Mouse (Mus musculus) cerebellum, adult 11 months (tissue): ENCODE data around the gene Camsap2.

Experiments
- DNase-seq: peaks from one replicate; pipeline ENCODE4 v3.0.0; 2022

Gene Camsap2

GRCm38 (mm10) chr1:136343727-136344126 is 2.2 kb downstream of the Camsap2 start:
- DNase-seq, result no peak

DNA sequence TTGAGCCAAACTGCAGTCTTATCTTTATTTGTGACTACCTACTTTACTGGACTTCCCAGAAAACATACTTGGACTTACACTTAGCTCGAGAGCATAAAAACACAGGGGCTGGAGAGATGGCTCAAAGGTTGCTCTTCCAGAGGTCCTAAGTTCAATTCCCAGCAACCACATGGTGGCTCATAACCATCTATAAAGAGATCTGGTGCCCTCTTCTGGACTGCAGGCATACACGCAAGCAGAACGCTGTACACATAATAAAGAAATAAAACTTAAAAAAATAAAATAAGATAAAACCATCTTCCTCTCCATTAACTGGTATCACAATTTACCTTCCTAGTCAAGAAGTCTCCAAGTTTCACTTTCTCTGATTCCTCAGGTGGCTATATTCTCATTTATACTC is 5.4 kb downstream of the Camsap2 start:
- DNase-seq, result no peak

DNA sequence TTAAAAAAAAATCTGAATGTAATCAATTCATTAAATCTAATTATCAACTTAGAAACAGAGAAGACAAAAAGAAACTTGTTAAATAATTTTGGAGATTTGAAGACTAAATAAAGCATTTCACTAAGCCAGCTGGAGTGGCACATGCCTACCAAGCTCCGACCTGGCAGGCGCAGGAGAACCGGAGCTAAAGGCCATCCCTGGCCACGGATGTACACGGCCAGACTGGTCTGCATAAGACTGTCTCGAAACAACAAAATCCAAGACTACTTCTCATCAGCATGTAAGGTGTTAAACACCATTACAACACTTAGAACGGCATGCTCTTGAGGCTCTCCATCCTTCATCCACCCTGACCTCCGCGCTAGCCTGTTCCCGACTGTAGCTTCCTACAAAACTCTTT is 11.2 kb downstream of the Camsap2 start:
- no peak for DNase-seq

- DNase-seq, result no peak
These were observed 12.4 kb downstream of the Camsap2 start for GRCm38 (mm10) chr1:136333512-136333911.

DNA sequence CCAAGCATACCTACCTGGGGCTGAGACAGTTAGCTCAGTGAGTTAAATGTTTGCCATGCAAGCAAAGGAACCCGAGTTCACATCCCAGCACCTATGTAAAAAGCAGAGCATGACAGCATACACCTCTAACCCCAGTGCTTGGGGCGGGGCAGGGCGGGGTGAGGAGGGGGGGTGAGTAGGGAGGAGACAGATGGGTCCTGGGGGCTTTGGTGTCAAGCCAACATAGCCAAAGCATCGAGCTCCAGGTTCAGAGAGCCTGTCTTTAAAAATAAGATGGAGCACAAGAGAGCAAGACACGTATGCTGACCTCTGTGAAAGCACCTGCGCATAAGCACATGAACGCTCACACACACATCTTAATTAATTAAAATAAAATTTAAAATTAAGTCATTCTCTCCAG is 12.8 kb downstream of the Camsap2 start:
- DNase-seq, result no peak

GRCm38 (mm10) chr1:136331836-136332235 is 14.1 kb downstream of the Camsap2 start:
- DNase-seq, result peak; percentile 78

DNA sequence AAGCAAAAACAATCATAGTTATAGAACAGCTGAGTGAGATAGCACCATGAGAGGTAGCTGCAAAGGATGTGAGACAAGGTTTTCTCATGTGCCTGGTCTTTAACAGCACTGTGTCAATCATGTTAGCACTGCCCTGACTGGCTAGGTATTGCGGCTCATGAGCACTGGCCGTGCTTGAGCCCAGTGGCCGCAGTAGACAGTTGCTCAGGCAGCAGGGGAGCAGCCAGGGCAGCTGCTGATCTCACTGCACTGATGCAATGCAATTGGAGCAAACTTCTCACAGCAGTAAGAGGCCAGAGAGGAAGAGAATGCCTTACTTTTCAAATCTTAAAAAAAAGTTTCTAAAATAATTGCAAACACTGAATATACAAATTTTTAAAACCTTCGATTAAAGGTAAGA is 16.5 kb downstream of the Camsap2 start:
- no peak for DNase-seq

DNA sequence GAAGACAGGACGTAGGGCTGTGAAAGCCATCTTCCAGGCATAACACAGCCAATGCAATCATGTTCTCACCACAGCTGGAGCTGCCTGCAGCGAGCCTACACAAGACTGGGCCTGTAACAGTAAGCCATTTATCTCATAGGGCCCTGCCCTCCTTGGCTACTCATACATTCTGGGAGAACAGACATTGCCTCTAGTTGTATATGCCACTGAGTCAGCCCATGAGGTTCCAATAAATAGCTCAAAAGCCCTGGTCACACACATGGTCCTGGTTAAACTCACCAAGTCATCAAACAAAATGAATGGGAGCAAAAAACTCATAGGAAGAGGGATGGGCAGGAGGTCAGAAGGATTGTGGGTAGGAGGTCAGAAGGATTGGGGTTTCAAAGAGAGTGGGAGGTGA is 17.3 kb downstream of the Camsap2 start:
- DNase-seq, result no peak

DNA sequence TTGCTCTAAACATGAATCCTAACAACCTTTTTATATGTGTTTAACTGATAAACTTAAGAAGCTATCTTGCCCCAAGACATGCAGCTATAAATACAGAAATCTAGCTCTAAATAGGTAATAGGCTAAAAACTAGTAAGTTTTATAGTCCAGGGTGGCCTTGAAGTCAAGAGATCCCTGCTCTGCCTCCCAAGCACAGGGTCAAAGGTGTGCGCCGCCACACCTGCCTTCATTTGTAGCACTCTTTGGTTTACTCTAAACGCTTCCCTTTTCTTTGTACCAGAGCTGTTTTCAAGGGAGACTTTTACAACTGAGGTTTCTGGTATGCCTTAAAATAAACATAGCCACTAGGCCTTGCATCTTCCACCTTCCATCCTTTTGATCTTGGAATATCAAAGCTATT is 18.3 kb downstream of the Camsap2 start:
- no peak for DNase-seq

DNA sequence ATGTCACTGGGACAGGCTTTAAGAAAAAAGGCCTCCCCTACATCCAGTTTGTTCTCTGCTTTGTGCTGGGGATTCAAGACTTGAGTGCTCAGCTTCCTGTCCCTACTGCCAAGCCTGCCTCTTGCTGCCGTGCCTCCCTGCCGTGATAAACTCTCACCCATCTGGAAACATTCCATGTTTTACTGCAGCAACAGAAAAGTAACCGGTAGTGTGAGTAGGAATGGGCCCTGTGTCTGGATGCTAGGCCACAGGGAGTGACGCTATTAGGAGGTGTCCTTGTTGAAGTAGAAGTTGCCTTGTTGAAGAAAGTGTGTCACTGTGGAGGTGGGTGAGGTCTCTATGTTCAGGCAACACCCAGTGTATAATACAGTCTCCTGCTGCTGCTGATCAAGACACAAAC is 20.0 kb downstream of the Camsap2 start:
- peak; percentile 30 for DNase-seq

GRCm38 (mm10) chr1:136322331-136322730 is 23.6 kb downstream of the Camsap2 start:
- DNase-seq, result no peak

GRCm38 (mm10) chr1:136316317-136316716 is 29.6 kb downstream of the Camsap2 start:
- DNase-seq, result no peak

DNA sequence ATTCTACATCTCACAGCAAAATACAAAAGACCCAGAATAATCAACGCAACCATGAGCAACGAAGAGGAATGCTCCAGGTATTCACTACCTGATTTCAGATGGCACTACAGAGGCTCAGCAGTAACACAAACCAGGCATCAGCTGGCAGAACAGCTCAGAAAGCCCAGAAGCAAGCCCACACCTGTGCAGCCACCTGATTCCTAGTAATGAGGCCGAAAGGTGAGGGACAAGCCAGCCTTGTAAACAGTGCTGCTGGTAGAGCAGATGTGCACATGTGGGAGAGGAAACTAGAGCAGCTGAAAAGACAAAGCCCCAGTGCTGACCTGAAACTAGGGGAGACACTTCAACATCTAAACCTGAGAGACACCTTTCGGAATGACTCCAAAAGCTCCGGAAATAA is 36.7 kb downstream of the Camsap2 start:
- no peak for DNase-seq

GRCm38 (mm10) chr1:136306424-136306823 is 39.5 kb downstream of the Camsap2 start:
- DNase-seq, result peak; percentile 20

DNA sequence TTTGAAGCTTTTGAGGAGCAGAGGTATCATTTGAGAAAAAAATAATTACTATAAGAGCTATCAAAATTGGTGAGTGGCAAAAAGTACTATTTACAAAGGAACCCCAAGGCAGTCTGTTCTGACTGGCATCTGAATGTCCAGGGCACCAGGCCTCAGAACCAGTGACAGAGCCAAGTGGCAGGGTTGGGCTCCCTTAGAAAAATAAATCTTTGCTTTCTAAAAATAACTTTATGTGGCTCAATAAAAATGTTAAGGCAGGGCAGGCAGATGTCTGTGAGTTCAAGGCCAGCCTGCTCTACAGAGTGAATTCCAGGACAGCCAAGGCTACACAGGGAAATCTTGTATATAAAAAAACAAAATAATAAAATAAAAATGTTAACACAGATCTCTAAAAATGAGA is 51.9 kb downstream of the Camsap2 start:
- no peak for DNase-seq

- DNase-seq, result no peak
These were observed 56.1 kb downstream of the Camsap2 start for GRCm38 (mm10) chr1:136289803-136290202.

GRCm38 (mm10) chr1:136277366-136277765 is 68.5 kb downstream of the Camsap2 start:
- DNase-seq, result no peak

DNA sequence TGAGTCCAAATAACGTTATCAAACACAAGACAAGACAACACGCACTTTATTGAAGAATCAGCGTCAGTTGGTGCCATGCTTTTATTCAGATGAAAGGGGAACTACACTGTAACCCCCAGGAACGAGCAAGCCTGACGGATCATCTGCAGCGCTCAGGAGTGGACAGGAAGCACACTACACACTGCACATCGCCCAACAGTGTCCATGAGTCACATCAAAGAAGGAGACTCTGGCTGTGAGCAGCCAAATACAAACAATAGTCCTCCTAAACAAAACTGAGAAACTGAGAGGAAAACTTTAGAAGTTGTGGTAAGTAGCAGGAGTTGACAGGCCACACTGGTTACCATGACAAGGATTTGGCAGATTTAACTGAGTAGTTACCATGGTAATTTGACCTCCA is 77.7 kb downstream of the Camsap2 start:
- DNase-seq, result no peak

DNA sequence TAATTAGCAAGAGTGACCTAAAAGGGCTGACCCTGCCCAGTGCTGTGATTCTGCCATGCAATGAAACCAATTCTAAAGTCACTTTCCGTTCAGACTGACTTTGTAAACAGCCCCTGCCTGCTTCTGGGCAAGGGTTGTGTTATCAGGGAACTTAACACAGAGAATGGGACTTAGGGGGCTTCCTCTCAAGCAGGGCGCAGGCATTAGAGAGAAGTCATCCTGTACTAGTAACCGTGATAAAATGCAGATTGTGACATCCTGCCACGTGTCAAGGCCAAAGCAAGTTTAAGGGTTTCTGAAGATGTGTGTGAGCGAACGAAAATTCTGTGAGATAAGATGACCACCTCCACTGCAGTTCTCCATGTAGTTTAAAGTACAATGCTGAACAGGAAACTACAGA is 79.8 kb downstream of the Camsap2 start:
- no peak for DNase-seq

- DNase-seq, result no peak
These were observed 82.5 kb downstream of the Camsap2 start for GRCm38 (mm10) chr1:136263355-136263754.

DNA sequence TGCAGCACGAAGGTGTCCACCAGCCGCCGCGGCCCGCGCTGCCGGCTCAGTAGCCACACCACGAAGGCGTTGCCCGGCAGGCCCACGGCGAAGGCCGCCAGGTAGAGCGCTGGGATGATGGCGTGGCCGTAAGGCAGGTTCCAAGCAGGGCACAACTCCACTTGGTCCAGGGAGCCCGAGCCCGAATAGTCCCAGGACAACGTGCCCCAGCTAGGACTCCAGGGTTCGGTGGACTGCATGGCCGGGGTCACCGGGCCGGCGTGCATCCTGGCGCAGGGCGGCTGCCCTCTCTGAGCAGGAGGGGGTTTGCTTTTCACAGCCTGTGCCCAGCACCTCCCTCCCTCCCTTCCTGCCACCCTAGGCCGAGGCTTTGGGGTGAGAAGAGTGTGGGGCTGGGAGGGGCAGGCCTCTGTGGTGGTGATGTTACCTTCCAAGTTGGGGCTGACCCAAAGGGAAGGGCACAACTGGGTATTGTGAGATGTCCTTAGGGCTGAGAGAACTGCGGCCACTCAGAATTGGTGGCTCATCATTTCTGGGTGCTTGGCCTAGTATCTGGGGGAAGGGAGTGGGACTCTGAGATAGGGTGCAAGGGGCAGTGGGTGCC is 85.2 kb downstream of the Camsap2 start, which contains the start of gene Gpr25:
TSS of gene Gpr25 (minus strand) at position 239 of the 604 bp plus-strand sequence.
- no peak for DNase-seq

GRCm38 (mm10) chr1:136259893-136260634 is 85.8 kb downstream of the Camsap2 start:
- peak; percentile 84 for DNase-seq

DNA sequence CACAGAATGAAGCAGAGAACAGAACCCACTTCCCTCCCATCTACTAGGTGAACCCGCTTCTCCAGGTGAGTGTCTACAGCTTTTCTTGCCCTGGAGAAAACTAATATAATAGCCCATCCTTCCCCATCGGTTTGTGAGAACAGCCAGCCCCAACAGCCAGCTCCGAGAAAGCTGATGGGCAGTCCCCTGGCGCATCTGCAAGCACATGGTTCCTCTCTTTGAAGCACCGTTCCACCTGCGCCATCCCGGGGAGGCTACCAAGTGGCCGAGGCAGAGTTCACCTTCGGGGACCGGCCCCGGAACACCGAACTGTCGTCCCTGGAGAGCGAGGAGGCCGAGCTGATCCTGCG is 86.4 kb downstream of the Camsap2 start:
- no peak for DNase-seq

GRCm38 (mm10) chr1:136258495-136258894 is 87.4 kb downstream of the Camsap2 start:
- no peak for DNase-seq

DNA sequence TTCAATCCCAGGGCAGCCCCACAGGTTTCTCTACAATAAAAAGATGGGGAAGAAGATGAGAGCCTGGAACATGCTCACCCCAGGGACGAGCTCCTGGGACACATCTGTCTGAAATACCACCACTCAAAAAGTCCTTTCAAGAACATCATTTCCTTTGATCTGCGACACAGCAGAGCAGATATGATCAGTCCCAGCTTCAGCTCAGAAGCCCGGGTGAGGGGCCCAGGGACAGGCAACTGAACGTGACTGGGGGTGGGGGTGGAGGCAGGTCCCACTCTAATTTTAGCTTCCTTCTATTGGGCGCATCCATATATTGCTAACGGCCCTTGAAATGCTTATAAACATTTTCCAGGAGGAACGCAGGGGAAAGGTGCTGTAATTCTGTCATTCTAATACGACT is 90.2 kb downstream of the Camsap2 start:
- DNase-seq, result no peak
